Mouse (Mus musculus): ENCODE results near the gene Ripor3. TPM values are rescaled to one million over a fixed set of nuclear protein-coding genes. Genes with fewer than 3 reads are reported as not detected.

Gene Ripor3
- total RNA-seq, 2 experiments from 2014 or later: 0.20 to 0.33 TPM

DNA sequence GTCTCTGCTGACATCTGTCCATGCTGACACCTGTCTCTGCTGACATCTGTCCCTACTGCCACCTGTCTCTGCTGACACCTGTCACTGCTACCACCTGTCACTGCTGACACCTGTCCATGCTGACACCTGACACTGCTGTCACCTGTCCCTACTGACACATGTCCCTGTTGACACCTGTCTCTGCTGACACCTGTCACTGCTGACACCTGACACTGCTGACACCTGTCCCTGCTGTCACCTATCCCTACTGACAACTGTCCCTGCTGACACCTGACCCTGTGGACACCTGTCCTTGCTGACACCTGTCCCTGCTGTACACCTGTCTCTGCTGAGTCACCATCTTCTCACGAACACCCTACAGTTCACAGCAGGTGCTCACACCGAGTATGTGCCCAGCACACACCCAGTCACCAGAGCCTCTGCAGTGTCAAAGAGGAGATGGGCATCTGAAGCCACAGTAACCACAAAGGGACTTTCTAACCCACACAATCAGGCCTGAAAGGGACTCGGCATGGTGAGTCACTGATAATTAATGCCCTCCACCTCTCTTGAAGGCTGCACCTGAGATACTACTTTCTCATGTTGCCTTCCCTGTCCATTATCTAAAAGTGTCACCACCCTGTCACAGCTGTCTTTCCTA lies 13.5 kb upstream of the Ripor3 start:
- no peak for DNase-seq
- intact Hi-C loops (cut with DNase I): no loop called here
- TF ChIP-seq CTCF (IDR thresholded peaks at IDR 0.05): no peak
- Histone ChIP-seq H3K4me3 (no peak overlapping the region), H3K27ac (no peak overlapping the region)

DNA sequence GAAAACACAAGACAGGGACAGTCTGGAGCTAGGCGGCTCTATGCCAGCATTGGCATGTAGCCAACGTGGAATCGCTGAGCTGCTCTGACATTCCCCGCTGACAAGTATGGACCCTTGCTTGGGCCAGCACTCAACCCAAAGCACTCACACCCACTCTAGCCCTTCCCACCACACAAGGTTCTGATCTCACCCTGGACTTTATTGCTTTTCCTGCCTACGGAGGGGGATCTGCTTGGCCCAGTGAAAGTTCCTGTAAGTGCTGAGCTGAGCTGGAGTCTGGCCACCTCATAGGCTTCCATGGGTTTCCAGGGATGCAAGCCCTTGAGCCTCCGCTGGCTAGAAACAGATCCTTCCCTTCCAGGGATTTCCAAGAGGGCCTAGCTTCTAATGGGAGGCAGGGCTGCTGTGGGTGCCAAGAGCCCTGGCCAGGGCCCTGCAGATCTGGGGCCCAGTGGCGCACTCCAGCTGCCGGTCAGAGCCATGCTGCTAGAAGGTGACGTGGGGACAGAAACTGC lies 8.8 kb upstream of the Ripor3 start:
- DNase-seq: peak; percentile 77
- intact Hi-C loops (cut with DNase I): loop anchor here (10.0 kb wide), 1 partner anchor 334 kb away; the partner anchor contains the start of genes Cebpb and Tmem189
- Histone ChIP-seq H3K27ac (peak overlapping the region; percentile 4), H3K4me3 (no peak overlapping the region)
- TF ChIP-seq CTCF (IDR thresholded peaks at IDR 0.05): peak; percentile 17; the same call in 1 of the 2 replicates

DNA sequence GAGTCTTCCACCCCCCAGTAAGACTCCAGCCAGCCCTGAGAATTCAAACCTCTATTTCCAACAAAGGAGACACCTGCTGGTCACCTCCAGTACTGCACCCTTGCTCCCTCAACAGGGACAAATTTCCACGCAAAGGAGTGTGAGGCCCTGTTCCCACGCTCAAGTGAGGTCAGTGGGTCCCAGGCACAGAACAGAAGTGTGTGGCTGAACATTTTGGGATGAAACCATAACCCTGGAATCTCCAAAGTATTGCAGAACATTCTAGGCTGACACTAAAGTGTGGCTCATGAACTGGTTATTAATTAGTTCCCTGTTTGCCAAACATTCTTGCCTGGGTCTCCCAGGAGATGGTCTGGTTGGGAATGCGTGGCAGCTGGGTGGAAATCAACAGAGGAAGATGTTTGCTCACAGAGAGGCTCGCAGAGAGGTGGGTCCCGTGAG lies 6.6 kb upstream of the Ripor3 start:
- Histone ChIP-seq H3K4me3 (no peak overlapping the region), H3K27ac (no peak overlapping the region)
- intact Hi-C loops (cut with DNase I): loop anchor here (10.0 kb wide), 1 partner anchor 332 kb away; the partner anchor contains the start of genes Cebpb and Tmem189
- TF ChIP-seq CTCF (IDR thresholded peaks at IDR 0.05): peak; percentile 87
- DNase-seq: peak; percentile 81

DNA sequence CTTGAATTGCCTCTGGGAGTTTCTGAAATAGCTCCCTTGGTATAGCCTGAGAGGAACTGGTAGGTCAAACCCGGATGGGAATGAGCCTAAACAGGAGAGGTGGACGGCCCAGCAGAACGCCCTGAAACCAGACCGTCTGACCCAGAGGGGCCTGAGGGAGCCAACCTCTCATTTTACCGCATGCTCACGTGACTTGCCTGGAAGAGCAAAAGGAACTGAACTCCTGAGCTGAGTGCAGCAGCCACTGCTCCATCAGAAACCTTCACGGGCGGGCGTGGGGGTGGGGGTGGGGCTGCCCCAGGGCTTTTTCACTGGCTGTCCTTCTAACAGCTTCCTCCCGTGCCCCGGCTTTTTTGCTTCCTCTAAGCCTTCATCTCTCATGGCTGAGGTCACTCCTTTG lies 475 bp upstream of the Ripor3 start:
- H3K27ac ChIP-seq: peak overlapping the region; percentile 43; the same call in 1 of the 2 replicates
- no peak for DNase-seq
- H3K4me3 ChIP-seq: no peak overlapping the region
- intact Hi-C loops (cut with DNase I): loop anchor here (10.0 kb wide), 1 partner anchor 326 kb away; the partner anchor contains the start of genes Cebpb and Tmem189
- no peak for TF ChIP-seq CTCF (IDR thresholded peaks at IDR 0.05)

- DNase-seq: no peak
- no peak for TF ChIP-seq CTCF (IDR thresholded peaks at IDR 0.05)
- intact Hi-C loops (cut with DNase I): no loop called here
- H3K4me3 ChIP-seq: no peak overlapping the region
- H3K27ac ChIP-seq: no peak overlapping the region
These were observed 2.3 kb downstream of the Ripor3 start for GRCm38 (mm10) chr2:168008132-168008531.

DNA sequence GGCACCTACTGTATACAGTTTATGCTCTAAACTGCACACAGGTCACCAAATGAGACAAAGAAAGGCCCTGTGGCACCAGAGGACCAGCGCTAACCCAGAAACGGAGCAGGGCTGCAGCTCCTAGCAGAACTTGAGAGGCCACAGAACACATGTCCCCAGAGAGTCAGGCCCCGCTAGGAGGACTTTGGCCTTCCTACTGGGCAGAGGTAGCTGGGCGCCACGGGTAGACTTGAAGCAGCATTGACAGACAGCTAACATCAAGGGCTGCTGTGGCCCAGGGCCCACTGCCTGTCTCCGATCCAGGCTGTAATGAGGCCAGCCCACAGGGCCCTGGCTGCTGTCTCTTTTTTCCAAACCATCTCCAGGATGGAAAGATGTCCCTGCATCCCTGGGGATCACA lies 3.9 kb downstream of the Ripor3 start:
- Histone ChIP-seq H3K4me3 (no peak overlapping the region), H3K27ac (no peak overlapping the region)
- TF ChIP-seq CTCF (IDR thresholded peaks at IDR 0.05): no peak
- intact Hi-C loops (cut with DNase I): no loop called here
- no peak for DNase-seq

GRCm38 (mm10) chr2:168005616-168006015 lies 4.8 kb downstream of the Ripor3 start:
- intact Hi-C loops (cut with DNase I): no loop called here
- TF ChIP-seq CTCF (IDR thresholded peaks at IDR 0.05): no peak

DNA sequence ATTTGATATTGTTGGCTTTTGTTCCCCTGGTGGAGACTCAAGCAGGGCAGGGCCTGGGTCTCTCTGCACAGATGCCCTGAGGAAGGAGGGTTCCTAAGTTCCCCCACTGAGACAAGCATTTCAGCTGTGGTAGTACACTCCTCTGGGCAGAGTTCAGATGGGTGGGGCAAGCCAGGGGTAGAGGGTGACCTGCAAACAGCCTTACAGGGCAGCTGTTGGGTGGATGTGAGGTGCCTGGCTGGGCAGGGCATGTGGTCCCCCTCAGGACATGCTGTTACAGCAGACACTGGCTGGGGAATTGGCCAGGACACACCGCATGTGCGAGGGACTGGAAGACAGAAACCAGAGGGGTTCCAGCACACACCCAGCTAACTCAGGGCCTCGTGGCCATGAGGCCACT lies 5.4 kb downstream of the Ripor3 start:
- no peak for TF ChIP-seq CTCF (IDR thresholded peaks at IDR 0.05)
- intact Hi-C loops (cut with DNase I): no loop called here

More at GRCm38 (mm10) chr2:168005616-168006015, 4.8 kb downstream of the Ripor3 start:
- DNase-seq: no peak
- Histone ChIP-seq H3K4me3 (no peak overlapping the region), H3K27ac (no peak overlapping the region)

DNA sequence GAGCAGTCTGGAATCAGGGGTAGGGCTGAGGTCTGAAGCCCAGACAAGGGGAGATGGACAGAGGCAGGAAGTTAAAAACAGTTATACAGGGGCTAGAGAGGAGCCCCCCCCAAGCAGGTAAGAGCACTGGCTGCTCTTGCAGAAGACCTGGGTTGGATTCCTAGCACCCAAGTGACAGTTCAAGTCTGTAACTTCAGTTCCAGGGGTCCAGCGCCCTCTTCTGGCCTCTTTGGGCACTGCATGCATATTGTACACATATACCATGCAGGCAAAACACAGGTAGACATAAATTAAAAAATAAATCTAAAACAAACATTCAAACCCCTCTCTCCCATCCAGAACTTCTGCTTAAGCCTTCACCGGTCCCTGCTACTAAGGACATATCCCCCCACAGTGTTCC lies 6.0 kb downstream of the Ripor3 start:
- intact Hi-C loops (cut with DNase I): no loop called here
- H3K27ac ChIP-seq: no peak overlapping the region
- peak; percentile 49 for TF ChIP-seq CTCF (IDR thresholded peaks at IDR 0.05)
- H3K4me3 ChIP-seq: no peak overlapping the region
- no peak for DNase-seq

More for the DNA sequence above, 5.4 kb downstream of the Ripor3 start:
- Histone ChIP-seq H3K4me3 (no peak overlapping the region), H3K27ac (no peak overlapping the region)
- DNase-seq: no peak

DNA sequence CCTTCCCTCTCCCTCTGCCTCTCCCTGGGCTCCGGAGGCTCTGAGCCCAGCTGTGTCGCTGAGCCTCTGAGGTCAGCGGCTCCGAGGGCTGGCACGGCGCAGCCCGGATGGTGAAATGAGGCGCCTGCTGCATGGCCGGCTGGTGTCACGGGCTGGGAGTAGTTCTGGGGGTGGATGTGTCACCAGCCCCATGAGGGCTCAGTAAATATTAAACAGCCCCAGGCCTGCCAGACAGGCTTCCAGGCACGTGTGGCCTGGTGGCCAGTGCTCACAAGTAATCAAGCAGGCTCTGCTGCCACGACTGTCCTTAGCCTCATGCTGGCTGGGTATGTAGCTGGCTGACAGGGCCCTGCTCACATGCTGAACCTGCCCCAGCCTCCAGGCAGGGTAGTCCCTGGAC lies 7.0 kb downstream of the Ripor3 start:
- intact Hi-C loops (cut with DNase I): no loop called here
- Histone ChIP-seq H3K4me3 (no peak overlapping the region), H3K27ac (no peak overlapping the region)
- DNase-seq: no peak
- no peak for TF ChIP-seq CTCF (IDR thresholded peaks at IDR 0.05)

DNA sequence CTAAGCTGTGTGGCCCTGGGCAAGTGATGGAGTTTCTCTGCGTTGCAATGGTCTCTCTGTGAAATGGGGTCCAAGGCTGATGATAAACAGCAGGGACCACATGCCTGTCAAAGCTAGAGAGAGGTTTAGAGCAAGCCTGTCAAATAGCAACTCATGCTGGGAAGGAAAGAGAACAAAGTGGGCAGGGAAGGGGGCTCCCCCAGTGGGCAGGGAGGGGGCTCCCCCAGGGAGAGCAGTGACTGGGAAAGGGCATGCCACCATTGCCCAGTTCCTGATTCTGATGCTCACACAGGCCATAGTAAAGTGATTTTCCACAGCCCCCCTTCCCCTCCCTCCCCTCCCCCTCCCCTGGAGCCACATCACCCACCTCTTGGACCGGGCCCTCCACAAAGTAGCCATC lies 7.5 kb downstream of the Ripor3 start:
- no peak for DNase-seq
- TF ChIP-seq CTCF (IDR thresholded peaks at IDR 0.05): no peak
- intact Hi-C loops (cut with DNase I): no loop called here
- Histone ChIP-seq H3K27ac (no peak overlapping the region), H3K4me3 (no peak overlapping the region)

DNA sequence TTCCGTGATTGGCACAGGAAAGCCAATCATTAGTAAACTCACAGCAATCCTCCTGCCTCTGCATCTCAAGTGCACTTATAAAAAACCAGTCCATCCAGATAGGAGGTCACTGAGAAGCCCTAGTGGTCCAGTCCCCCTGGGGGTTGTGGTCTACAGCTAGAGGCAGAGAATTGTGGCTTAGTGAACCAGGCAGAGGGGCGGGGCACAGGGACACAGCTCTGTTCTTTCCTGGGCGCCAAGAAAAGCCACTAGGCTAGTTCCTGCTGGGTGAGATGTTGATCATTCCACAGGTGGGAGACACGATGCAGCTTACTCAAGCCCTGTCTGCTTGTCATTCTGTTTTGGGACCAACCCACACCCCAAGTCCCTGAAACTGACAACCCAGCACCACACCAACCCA lies 8.2 kb downstream of the Ripor3 start:
- no peak for DNase-seq
- no peak for TF ChIP-seq CTCF (IDR thresholded peaks at IDR 0.05)
- Histone ChIP-seq H3K27ac (no peak overlapping the region), H3K4me3 (no peak overlapping the region)
- intact Hi-C loops (cut with DNase I): no loop called here

DNA sequence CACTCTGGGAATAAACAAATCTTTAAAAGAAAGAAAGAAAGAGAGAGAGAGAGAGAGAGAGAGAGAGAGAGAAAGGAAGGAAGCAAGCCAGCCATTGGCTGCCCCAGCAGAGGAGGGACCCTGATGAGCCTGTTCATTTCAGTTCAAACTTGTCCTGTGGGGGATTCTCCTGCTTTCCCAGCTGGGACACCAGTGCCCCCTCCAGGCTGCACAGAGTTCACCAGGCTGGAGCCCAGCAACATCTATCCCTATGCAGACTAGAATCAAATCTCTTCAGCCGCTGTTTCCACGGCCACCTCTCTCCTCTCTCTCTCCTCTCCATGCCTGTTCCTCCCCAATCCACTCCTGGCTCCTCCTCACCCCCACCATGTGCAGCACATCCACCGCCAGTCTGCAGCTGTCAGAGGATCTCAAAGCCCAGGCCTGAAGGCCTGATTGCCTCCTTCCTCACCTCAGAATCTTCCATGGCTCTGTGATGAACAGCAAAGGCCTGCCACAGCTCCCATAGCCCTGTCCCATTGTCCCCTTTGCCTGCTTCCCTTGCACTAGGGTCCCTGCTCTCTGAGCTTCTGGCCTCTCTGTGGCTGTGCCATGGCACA lies 11.2 kb downstream of the Ripor3 start:
- H3K27ac ChIP-seq: no peak overlapping the region
- no peak for DNase-seq
- TF ChIP-seq CTCF (IDR thresholded peaks at IDR 0.05): peak; percentile 24; the same call in 1 of the 2 replicates
- intact Hi-C loops (cut with DNase I): no loop called here
- H3K4me3 ChIP-seq: no peak overlapping the region
